Mouse (Mus musculus): Measurements from ENCODE around the gene Ugt1a8. TPM values are rescaled to one million over a fixed set of nuclear protein-coding genes. Genes with fewer than 3 reads are reported as not detected.
"Not testable (repeated sequence)": the region's sequence is repeated elsewhere in the genome, so short reads cannot be mapped to it uniquely, and the experiment has no call there.

Gene Ugt1a8
- polyA plus RNA-seq, 1 experiment from 2014 or later = not detected

DNA sequence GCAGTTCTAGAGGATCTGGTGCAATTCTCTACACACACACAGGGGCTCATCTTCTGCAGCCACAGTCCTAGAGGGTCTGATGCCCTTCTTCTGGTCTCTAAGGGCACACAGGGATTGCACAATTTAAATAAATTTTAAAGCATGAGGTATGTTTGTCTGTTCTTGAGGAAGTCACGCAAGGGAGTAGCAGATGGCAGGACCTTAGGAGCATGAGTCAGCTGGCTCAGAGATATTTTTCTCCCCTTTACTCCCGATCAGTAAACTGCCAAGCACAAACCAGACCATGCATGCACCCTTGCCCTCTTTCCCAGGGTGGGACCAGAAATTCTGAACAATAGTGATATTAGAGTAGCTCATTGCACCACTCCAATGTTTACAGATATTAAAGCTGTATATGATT, 70.8 kb downstream of the Ugt1a8 start:
- no peak for DNase-seq
- H3K4me3 ChIP-seq (ENCODE audit: low read depth, low read length) = no peak overlapping the region
- WGBS = 68% methylated on average over 2 of the region's 2 CpGs

DNA sequence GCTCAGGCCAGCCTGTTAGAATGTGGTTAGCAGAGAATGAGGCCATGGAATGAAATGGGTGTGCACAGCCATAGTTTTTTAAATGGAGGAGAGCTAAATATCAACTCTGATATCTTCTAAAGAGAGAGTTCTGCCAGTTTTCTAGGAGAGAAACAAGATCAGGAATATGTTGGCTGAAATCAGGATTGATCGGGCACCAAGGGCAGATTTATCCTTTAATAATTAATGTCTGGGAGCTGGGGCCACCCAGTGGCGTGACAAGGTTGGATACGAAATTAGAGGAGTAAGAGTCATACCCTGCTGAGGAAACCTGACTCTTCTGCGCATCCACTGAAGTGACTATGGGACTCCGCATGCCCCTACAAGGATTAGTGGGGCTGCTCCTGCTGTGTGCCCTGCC, 78.1 kb downstream of the Ugt1a8 start, which contains the start of gene Ugt1a5:
Gene Ugt1a5, plus strand, starts transcription at position 302 of the 400 bp plus-strand sequence.
- Histone ChIP-seq H3K27ac (ENCODE audit: low read depth) (no peak within 1 kb of the TSS), H3K4me1 (ENCODE audit: insufficient read depth) (no peaks in the 10 kb centered on the region), H3K4me2 (no peak within 1 kb of the TSS), H3K36me3 (ENCODE audit: insufficient read depth) (no peaks in the 10 kb centered on the region), H3K9ac (no peak within 1 kb of the TSS), H3K27me3 (ENCODE audit: insufficient read depth, low read length) (no peaks in the 10 kb centered on the region), H3K4me3 (ENCODE audit: low read depth, low read length) (no peak within 1 kb of the TSS), H3K9me3 (ENCODE audit: low read depth, low read length) (no peaks in the 10 kb centered on the region)
- ATAC-seq (ENCODE audit: insufficient read depth) (no peak), DNase-seq (no peak)
- TF ChIP-seq CTCF (IDR thresholded peaks at IDR 0.05; ENCODE audit: low read depth) = no peak
- WGBS = 69% methylated on average over 5 of the region's 5 CpGs

More for the DNA sequence above, 70.8 kb downstream of the Ugt1a8 start:
- Histone ChIP-seq H3K4me1 (ENCODE audit: insufficient read depth) (no peaks in the 10 kb centered on the region), H3K27me3 (ENCODE audit: insufficient read depth, low read length) (no peaks in the 10 kb centered on the region), H3K9me3 (ENCODE audit: low read depth, low read length) (no peaks in the 10 kb centered on the region), H3K36me3 (ENCODE audit: insufficient read depth) (no peaks in the 10 kb centered on the region), H3K4me2 (no peak overlapping the region), H3K9ac (no peak overlapping the region), H3K27ac (ENCODE audit: low read depth) (no peak overlapping the region)
- TF ChIP-seq CTCF (IDR thresholded peaks at IDR 0.05; ENCODE audit: low read depth) = no peak
- no peak for ATAC-seq (ENCODE audit: insufficient read depth)

DNA sequence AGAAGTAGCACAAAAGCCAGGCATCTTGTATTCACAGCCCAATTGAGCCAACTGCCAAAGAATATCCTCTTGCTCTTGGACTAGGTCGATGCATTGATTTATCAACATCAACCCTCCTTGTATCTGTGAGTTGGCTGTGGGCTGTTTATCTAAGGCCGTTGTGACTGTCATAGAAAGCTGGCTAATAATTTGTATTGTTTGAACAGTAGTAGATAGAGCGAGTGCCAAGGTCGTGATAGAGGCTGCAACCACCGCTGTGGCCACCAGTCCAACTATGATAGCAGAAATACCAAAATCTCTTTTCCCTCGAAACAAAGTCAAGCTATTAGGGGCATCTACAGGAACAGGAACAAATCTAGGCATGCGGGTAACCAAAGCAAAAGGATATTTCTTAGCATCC, 84.6 kb downstream of the Ugt1a8 start:
- not testable (repeated sequence) for H3K9ac ChIP-seq; H3K4me2 ChIP-seq; H3K4me1 ChIP-seq (ENCODE audit: insufficient read depth); H3K27me3 ChIP-seq (ENCODE audit: insufficient read depth, low read length); H3K36me3 ChIP-seq (ENCODE audit: insufficient read depth); H3K9me3 ChIP-seq (ENCODE audit: low read depth, low read length); ATAC-seq (ENCODE audit: insufficient read depth); DNase-seq; H3K27ac ChIP-seq (ENCODE audit: low read depth); H3K4me3 ChIP-seq (ENCODE audit: low read depth, low read length)
- 83% methylated on average over 5 of the region's 7 CpGs for WGBS

DNA sequence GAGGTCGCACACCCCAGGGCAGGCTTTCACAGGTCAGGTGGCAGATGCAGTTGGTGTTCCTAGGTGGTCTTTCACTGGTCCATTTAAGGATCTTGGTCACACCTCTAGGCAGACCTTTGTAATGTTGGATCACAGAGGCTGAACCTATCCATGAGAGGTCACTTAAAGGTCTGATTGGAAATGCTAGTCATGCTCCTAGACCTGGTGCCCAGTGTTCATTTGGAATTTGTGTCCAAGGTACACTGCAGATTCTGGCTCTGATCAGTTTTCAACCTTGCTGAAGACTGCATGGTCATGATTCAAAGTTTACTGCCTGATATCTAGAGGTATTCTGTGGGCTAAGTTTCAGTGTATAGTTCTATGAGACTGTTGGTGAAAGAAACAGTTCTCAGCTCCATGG, 92.0 kb downstream of the Ugt1a8 start:
- H3K4me2 ChIP-seq = no peak overlapping the region
- no peak overlapping the region for H3K9ac ChIP-seq
- no peak overlapping the region for H3K27ac ChIP-seq (ENCODE audit: low read depth)
- no peaks in the 10 kb centered on the region for H3K27me3 ChIP-seq (ENCODE audit: insufficient read depth, low read length)
- ATAC-seq (ENCODE audit: insufficient read depth) (no peak), DNase-seq (no peak)
- no peaks in the 10 kb centered on the region for H3K4me1 ChIP-seq (ENCODE audit: insufficient read depth)
- H3K9me3 ChIP-seq (ENCODE audit: low read depth, low read length) = peaks cover 15% of the 10 kb centered on the region
- no peak overlapping the region for H3K4me3 ChIP-seq (ENCODE audit: low read depth, low read length)
- no peaks in the 10 kb centered on the region for H3K36me3 ChIP-seq (ENCODE audit: insufficient read depth)
- WGBS = 88% methylated on average over 1 of the region's 1 CpGs
- TF ChIP-seq CTCF (IDR thresholded peaks at IDR 0.05; ENCODE audit: low read depth) = no peak

DNA sequence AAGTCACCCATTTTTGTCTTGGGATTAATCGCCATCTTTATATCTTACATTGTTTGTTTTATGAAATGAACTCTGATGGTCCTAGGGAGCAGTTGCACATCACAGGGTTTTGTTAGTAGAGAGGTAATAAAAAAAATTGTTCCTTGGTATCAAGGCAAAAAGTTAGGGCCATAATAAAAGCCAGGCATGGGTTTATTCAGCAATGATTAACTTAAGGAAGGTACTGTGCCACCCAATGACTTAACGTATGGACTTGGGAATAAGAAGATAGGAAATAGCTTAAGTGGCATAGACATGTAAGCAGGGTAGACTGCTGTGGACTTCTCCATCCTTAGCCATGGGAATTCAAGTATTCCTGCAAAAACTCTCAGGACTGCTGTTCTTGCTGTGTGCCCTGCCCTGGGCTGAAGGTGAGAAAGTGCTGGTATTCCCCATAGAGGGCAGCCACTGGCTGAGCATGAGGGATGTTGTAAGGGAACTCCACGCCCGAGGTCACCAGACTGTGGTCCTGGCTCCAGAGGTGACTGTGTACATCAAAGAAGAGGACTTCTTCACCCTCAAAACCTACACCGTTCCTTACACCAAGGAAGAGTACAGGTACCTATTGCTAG, 98.8 kb downstream of the Ugt1a8 start:
- ATAC-seq (ENCODE audit: insufficient read depth) = no peak
- DNase-seq = no peak
- WGBS = 83% methylated on average over 5 of the region's 5 CpGs
- Histone ChIP-seq H3K4me2 (no peak overlapping the region), H3K9ac (no peak overlapping the region), H3K4me1 (ENCODE audit: insufficient read depth) (no peaks in the 10 kb centered on the region), H3K36me3 (ENCODE audit: insufficient read depth) (no peaks in the 10 kb centered on the region), H3K4me3 (ENCODE audit: low read depth, low read length) (no peak overlapping the region), H3K27ac (ENCODE audit: low read depth) (no peak overlapping the region), H3K27me3 (ENCODE audit: insufficient read depth, low read length) (no peaks in the 10 kb centered on the region), H3K9me3 (ENCODE audit: low read depth, low read length) (no peaks in the 10 kb centered on the region)
- no peak for TF ChIP-seq CTCF (IDR thresholded peaks at IDR 0.05; ENCODE audit: low read depth)

DNA sequence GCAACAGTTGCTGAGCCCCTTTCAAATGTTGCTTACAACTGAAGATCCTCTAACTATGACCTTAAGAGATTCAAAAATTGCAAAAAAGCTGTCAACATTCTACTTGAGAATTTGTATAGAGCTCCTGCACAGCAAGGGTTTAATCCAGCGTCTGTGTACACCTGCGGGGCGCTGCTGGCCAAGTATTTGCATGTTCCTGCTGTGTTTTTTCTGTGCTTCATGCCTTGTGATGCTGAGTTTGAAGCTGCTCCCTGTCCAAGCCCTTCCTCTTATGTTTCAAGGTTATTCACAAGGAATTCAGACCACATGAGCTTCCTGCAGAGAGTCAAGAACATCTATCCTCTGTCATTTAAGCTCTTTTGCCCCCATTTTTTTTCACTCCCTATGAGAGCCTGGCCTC, 104.5 kb downstream of the Ugt1a8 start:
- Histone ChIP-seq H3K9me3 (ENCODE audit: low read depth, low read length) (no peaks in the 10 kb centered on the region), H3K4me1 (ENCODE audit: insufficient read depth) (no peaks in the 10 kb centered on the region), H3K27me3 (ENCODE audit: insufficient read depth, low read length) (no peaks in the 10 kb centered on the region), H3K9ac (no peak overlapping the region), H3K27ac (ENCODE audit: low read depth) (no peak overlapping the region), H3K4me3 (ENCODE audit: low read depth, low read length) (no peak overlapping the region), H3K4me2 (no peak overlapping the region), H3K36me3 (ENCODE audit: insufficient read depth) (no peaks in the 10 kb centered on the region)
- 75% methylated on average over 3 of the region's 3 CpGs for WGBS
- ATAC-seq (ENCODE audit: insufficient read depth) = no peak
- no peak for TF ChIP-seq CTCF (IDR thresholded peaks at IDR 0.05; ENCODE audit: low read depth)
- no peak for DNase-seq

DNA sequence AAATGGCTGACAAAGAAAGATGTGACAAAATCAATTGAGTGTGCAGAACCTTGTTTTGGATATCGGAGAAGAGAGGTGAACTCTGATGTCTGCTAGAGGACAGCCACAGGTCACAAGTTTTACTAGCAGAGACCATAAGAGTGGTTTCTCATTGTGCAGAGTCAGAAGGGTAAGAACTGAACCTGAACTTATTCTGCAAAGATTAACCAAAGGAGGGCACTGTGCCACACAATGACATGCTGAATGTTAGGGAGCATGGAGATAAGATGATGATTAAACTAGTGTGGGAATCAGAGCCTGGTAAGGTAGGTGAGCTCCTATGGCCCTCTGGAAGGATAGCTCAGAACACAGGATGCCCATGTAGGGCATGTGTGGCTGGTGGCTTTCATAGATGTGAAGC, 108.1 kb downstream of the Ugt1a8 start:
- ATAC-seq (ENCODE audit: insufficient read depth) = no peak
- H3K27ac ChIP-seq (ENCODE audit: low read depth) = no peak overlapping the region

DNA sequence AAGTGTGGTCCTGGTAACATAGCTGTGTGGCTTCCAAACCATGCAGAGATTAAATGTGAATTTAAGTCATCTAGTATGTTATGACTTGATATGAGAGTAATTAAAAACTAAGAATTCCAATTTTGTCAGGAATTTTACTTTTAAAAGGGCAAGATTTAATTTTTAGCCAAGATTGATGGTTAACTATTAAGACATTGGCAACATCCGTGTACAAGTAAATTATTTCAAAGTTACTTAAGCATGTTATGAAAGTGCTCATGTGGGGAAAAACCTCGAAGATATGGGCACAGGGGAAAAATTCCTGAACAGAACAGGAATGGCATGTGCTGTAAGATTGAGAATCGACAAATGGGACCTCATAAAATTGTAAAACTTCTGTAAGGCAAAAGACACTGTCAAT, 109.8 kb downstream of the Ugt1a8 start:
- Histone ChIP-seq H3K27ac (ENCODE audit: low read depth) (no peak overlapping the region), H3K27me3 (ENCODE audit: insufficient read depth, low read length) (no peaks in the 10 kb centered on the region), H3K9ac (no peak overlapping the region), H3K4me1 (ENCODE audit: insufficient read depth) (no peaks in the 10 kb centered on the region), H3K9me3 (ENCODE audit: low read depth, low read length) (no peaks in the 10 kb centered on the region), H3K4me2 (no peak overlapping the region), H3K4me3 (ENCODE audit: low read depth, low read length) (no peak overlapping the region), H3K36me3 (ENCODE audit: insufficient read depth) (no peaks in the 10 kb centered on the region)
- WGBS = 68% methylated on average over 3 of the region's 3 CpGs
- ATAC-seq (ENCODE audit: insufficient read depth) = no peak
- no peak for DNase-seq
- no peak for TF ChIP-seq CTCF (IDR thresholded peaks at IDR 0.05; ENCODE audit: low read depth)

More for the DNA sequence above, 108.1 kb downstream of the Ugt1a8 start:
- H3K4me2 ChIP-seq = no peak overlapping the region
- TF ChIP-seq CTCF (IDR thresholded peaks at IDR 0.05; ENCODE audit: low read depth) = no peak
- no peak overlapping the region for H3K9ac ChIP-seq
- WGBS = 88% methylated on average over 1 of the region's 1 CpGs
- H3K36me3 ChIP-seq (ENCODE audit: insufficient read depth) = no peaks in the 10 kb centered on the region
- H3K4me3 ChIP-seq (ENCODE audit: low read depth, low read length) = no peak overlapping the region
- DNase-seq = no peak
- H3K27me3 ChIP-seq (ENCODE audit: insufficient read depth, low read length) = no peaks in the 10 kb centered on the region
- no peaks in the 10 kb centered on the region for H3K9me3 ChIP-seq (ENCODE audit: low read depth, low read length)
- H3K4me1 ChIP-seq (ENCODE audit: insufficient read depth) = no peaks in the 10 kb centered on the region
